Mouse (Mus musculus) liver, adult 2 months (tissue): ENCODE measurements at regions not wholly inside any gene's neighbourhood (a gene's known extent, or its start where the extent isn't known, plus 50 kb on each side); places are given as distances from the start of the nearest gene placed in this dataset.

Experiments used
- CTCF ChIP-seq: fragments of 200-500 bp; IDR thresholded peaks from 2 replicates; pipeline ENCODE4 v1.5.1; 2011; ENCODE audit warnings: low read depth, low read length, control low read depth
- POLR2A ChIP-seq: fragments of 200-500 bp; IDR thresholded peaks from 2 replicates; pipeline ENCODE4 v1.6.1; 2011; ENCODE audit warnings: low read length, control low read depth; ENCODE audit not compliant: insufficient read depth; ENCODE audit errors: extremely low read depth

GRCm38 (mm10) chr5:106191141-106191540, 266.8 kb downstream of the Barhl2 start:
- no peak for TF ChIP-seq CTCF
- TF ChIP-seq POLR2A = no peak
